Mouse (Mus musculus) c-Kit-negative CD71-positive TER-119-positive erythroid progenitor cells, embryonic 14.5 days (primary cell): ENCODE measurements around the gene 4930467E23Rik.
A peak's percentile ranks its signal among the peaks of the same experiment; 100 is the strongest.
"Not testable (repeated sequence)": the region's sequence is repeated elsewhere in the genome, so short reads cannot be mapped to it uniquely, and the experiment has no call there.

ENCODE experiments used
- DNase-seq: peaks from one replicate; pipeline ENCODE4 v3.0.0-alpha.2; 2013; ENCODE audit warnings: low read depth, low spot score

4930467E23Rik gene

DNA sequence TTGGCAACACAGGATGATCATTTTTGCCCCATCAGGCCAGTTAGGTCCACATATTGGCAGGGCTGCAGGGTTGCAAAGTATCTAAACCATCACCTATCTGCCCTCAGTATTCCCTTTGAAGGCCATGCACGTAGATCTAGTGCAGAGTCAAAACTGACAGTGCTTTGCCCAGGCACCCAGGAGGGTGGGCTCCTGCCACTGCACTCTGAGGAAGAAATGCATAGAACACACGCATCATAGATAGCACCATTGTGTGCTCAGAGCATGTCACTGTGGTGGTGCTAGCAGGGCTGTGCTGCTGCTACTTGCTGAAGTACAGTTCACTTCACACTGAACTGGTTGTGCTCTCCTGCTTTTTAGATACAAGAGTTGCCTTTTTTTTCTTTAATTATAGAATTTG lies at the start of gene 4930467E23Rik:
4930467E23Rik (plus strand) TSS at position 301 of the 400 bp plus-strand sequence.
- not testable (repeated sequence) for DNase-seq

DNA sequence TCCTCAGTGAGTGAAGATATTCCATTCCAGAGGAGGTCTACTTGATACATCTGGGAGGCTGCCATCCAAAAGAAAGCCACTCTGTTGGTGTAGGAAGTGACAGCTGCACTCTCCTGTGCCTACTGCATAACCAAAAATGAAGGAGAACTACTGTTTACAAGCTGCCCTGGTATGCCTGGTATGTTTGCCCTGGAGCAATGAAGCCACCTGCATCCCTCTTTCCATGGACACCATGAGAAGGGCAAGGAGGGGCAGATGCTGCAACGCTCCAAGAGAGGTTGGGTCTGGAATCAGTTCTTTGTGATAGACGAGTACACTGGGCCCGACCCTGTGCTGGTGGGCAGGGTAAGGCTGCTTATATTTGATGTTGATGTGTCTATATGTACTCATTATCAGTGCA lies 47.1 kb upstream of the 4930467E23Rik start:
- DNase-seq, result not testable (repeated sequence)

DNA sequence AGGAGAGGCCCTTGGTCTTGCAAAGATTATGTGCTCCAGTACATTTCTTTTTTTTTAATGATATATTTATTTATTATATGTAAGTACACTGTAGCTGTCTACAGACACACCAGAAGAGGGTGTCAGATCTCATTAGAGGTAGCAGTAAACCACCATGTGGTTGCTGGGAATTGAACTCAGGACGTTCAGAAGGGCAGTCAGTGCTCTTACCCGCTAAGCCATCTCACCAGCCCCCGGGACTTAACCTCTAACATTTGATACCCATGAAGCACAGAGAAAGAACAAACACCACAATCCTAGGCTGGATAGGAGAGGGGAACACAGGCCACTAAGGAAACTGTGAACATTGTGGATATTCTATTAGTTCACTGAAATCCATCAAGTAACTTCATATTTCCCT lies 43.9 kb upstream of the 4930467E23Rik start:
- not testable (repeated sequence) for DNase-seq

DNA sequence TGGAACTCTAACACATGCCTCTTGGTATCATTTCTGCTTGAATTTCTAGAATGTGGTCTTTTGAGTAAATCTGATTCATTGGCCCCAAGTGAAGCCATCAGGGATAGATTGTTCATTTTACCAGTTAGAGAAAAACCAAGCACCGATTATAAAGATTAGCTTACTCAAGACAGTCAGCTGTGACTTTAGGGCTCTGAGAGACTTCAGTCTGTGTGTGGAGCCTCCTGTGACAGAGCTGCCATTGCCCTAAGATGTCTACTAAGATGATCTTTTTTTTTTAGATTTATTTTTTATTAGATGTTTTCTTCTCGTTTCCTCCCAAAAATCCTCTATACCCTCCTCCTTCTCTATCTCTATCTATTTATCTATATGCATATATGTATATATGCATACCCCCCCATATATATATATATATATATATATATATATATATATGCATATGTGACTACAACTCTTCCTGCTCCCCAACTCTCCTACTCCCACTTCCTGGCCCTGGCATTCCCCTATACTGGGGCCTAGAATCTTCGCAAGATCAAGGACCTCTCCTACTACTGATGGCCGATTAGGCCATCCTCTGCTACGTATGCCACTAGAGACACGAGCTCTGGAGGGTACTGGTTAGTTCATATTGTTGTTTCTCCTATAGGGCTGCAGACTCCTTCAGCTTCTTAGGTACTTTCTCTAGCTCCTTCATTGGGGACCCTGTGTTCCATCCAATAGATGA lies 40.4 kb upstream of the 4930467E23Rik start:
- not testable (repeated sequence) for DNase-seq

DNA sequence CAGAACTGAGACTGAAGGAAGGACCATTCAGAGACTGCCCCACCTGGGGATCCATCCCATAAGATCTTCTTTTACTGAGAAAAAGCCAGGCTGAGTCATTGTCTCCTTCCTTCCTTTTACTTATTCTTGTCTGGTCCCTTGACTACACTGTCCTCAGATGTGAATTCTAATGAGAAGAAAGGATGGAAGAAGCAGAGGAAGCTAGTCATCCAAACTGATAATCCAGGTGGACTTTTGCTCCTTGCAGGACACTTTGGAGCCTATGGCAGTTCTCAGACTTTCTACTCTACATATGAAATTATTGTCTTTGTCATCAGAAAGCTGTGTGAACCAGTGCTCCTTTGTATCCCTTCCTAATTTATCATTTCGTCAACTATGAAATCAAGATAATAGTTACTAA lies 39.6 kb upstream of the 4930467E23Rik start:
- not testable (repeated sequence) for DNase-seq

DNA sequence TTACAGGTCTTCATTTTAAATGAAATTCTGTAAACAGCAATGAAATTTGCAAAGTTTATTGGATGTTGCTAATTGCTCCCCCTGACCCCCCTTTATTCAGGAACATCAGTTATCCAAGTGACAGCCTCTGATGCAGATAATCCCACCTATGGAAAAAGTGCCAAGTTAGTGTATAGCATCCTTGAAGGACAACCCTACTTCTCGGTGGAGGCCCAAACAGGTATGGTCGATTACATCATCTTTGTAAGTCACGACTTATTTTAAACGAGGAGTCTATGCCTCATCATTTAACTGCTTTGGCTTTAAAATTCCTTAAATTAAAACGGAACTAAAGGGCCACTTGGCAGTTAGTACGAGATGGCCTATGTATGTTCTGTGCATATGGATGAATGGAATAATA lies 38.0 kb upstream of the 4930467E23Rik start:
- DNase-seq, result not testable (repeated sequence)

DNA sequence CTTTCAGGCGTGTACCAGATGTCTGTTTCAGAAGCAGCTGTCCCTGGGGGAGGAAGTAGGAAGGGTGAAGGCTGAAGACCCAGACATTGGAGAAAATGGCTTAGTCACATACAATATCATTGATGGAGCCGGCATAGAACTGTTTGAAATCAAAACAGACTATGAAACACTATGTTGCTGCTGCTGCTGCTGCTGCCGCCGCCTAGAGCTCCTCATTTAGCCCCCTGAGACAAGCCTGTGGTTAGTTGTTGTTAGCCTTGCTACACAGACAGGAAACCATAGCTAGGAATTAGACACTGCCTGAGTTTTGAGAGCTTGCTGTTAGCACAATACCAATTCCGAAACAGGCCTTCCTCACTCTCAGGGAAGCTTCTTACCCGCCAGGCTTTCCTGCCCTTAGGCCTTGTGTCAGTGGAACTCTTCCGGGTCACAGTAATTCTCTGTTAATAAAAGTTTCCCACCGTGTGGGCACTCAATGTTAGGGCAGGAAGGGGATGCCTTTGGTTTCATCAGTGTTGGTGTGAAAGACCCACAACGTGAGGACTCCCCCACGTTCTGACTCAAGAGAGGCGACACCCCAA lies 31.8 kb upstream of the 4930467E23Rik start:
- not testable (repeated sequence) for DNase-seq

DNA sequence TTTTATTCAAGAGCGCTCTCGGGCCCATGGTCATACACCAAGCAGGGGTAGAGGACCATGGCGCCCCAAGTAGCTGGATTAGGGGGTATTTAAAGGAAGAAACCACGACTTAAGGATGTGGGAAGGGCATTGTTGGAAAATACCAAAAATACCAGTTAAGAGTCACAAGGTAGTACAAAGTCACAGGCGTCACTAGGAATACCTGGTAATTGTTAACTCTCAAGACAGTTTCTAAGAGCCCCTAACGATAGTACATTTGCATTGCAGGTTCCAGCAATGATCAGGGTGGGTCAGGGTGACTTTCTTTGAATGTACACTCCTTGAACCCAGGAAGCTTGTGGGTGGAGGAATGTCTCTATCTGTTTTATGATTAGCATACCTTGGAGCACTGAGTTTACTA lies 31.3 kb upstream of the 4930467E23Rik start:
- DNase-seq, result not testable (repeated sequence)

DNA sequence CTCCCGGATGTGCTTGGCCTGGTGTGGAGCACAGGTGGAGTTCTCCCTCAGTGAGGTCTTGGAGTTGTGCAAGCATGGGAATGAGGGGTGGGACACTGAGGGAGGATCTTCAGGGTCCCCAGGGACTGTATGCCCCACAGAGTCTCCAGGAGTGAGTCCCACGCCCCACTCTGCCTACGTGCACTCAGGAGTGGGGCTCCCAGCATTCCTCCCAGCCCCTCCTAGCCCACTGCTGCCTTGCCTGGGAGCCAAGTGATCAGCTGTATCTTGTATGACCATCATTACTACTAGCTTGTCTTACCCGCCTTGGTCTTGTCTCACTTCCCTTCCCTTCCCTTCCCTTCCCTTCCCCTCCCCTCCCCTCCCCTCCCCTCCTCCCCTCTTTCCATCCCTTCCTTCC lies 30.7 kb upstream of the 4930467E23Rik start:
- not testable (repeated sequence) for DNase-seq

DNA sequence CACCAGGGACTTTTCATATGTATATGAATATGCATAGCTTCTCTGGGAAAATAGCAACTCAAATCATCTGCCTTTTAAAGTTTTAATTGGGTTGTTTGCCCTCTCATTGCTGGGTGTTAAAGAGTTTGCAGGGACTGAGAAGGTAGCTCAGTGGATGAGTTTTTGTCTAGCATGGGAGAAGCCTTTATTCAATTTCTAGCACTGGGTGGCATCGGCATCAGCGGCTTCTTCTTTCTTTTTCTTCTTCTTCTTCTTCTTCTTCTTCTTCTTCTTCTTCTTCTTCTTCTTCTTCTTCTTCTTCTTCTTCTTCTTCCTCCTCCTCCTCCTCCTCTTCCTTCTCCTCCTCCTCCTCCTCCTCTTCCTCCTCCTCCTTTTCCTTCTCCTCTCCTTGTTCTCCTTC lies 28.1 kb upstream of the 4930467E23Rik start:
- DNase-seq, result not testable (repeated sequence)

DNA sequence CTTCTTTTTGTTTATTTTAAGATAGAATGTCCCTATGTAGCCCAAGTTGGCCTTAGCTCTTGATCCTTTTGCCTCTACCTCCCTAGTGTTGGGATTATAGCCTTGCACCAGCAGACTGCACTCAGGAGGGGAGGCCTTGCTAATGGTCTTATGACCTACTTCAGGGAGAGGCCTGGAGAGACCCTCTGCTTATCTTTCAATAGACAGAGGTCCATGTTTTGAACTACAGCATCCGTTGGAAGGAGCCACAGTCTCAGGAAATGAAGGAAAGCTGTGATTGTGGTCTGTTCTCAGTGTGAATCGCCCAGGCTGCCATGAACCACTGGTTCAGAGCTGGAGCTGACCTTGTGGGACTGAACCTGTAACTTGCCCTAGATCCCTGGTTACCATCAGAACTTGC lies 27.1 kb upstream of the 4930467E23Rik start:
- DNase-seq, result not testable (repeated sequence)

DNA sequence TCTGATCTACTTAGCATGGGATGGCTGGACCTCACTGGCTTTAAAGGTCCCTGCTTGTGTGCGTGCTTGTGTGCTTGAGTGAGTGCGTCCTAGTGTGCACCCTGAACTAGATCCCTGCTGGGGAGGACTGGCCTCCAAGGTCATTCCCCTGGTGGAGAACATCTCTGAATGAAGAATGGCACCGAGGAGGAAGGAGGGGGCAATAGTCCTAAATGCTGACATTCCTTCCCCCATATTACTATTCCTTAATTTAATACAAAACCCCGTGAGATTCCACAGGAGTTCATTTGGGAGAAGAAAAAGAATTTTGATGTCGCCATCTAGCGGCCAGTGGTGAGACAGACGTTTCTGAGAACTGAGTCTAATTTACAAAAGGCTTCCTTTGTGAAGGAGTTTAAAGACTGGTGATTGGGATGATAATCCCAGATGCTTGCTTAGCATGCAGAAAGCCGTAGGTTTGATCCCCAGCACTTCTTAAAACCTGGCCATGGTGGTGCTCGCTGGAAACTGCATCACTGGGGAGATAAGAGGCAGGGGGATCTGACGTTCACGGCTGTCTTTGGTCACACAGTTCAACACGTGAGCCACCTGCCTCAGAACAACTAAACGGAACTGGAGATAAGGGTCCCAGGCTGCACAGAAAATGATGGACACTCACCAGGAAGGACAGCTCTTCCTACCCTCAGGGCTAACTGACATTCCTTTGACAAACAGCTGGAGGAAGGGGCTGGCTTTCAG lies 26.2 kb upstream of the 4930467E23Rik start:
- peak; percentile 51 for DNase-seq

DNA sequence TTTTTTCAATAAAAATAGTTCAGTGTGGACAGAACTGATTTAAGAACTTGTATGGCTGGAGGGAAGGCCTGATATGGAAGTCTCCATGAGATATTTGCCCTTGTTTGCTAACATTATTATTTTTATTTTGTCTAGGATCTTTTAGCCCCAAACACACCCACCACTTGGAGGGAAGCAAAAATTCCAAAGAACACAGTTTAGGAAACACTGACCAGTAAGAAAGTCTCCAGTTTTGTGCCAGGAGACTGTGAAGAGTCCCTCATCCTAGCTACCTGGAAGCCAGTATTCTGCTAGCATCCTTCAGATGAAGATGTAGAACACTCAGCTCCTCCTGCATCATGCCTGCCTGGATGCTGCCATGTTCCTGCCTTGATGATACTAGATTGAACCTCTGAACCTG lies 25.5 kb upstream of the 4930467E23Rik start:
- DNase-seq, result not testable (repeated sequence)

DNA sequence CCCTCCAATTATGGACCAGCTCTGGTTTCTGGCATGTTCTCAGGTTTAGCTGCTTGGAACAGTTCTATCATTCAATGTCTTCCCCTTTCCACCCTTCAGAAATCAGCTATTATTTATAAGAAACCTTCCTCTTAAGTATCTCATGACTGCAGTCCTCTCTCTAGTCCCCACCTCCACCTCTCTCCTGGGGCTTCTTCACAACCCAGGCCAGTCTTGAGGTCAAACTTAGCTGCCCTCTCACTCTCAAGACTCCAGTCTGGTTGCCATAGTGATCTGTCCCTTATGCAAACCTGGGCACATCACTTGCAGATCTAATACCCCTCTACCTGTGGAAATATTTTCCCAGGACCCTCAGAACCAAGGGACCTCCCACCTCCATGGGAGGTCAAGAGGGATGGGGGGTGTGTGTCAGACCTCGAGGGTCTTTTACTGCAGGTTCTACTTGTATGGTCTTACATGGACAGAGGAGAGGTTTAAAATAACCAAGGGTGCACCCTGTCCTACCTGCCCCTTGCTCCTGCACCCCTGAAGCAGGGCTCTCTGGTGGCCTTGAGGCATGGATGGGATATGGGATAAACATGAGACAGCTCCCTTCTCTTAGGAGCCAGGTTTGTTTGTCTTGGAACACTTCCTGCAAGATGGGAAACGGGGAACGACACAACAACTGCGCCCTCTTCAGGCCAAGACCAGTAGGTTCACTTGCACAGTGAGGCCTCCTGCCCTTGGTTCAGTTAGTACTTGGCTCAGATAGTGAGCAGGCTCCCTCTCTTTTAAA lies 24.7 kb upstream of the 4930467E23Rik start:
- DNase-seq, result not testable (repeated sequence)

DNA sequence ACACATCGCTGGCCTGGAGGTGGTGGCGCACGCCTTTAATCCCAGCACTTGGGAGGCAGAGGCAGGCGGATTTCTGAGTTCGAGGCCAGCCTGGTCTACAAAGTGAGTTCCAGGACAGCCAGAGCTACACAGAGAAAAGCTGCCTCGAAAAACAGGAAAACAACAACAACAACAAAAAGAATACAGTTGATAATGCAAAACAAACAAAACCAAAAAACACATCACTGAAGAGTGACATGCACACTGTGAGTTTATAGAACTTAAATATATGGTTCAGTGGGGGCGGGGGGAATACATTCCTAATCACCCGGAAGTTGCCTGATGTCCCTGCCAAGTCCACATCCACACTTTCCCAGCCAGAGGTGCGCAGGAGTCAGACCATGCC lies 24.2 kb upstream of the 4930467E23Rik start:
- DNase-seq, result not testable (repeated sequence)

DNA sequence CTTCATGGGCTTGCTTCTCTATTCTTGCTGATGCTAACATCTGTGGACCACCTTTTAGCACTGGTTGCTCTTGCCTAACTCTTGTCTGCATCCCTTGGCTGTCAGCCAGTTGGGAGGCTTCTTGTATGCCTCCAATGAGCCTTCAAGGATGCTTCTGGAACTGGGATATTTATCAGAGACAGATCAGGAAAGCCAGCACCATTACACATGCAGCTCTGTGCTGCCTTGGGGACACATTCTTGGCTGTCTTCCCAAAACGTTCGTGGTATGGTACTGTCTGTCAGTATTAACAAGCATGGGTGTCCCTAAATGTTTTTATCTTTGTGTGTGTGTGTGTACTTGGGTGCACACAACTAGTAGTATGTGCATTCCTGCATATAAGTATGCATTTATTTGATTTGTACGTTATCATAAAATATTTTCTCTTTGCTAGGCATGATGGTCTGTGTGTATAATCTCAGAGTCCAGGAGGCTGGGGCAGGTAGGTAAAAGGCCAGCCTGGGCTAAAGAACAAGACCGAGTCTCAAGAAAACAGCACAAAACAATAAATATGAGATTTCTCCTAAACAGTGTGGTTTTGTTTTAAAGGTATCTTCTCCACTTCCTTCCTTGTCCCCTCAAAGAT lies 23.2 kb upstream of the 4930467E23Rik start:
- not testable (repeated sequence) for DNase-seq

DNA sequence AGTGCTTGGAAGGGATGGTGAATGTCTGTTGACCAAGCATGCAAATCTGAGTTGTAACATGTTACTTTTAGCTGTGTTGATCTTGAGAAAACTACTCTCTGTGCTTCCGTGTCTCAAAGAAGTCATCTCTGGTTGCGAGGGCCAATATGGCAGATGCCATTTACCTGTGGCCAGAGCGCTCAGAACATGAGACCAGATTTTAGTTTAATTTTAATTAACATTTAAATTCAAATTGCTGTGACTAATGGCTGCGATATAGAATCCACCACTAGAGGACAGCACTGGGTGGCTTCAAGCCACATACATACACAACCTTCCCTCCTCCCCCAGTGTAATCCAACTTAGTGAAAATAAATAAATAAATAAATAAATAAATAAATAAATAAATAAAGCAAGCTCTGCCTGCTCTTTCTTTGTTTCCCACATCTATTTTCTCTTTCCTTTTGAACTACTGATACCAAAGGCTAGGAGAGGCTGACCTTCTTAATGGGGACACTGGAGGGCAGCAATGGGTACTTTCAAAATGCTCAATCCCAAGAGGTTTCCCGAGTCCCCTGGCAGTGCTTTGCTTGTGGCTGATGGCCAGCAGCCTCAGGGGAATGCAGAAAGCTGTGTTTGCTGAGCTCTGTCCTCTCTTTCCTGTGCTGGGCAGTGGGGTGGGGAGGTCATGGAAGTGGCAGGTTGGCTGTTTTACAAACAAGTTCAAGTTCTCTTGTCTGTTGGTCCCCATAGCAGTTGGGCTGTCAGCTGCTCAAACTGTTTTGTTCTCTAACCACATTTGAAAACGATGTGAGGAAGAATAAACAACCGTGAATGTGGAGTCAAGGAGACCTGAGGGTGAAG lies 22.2 kb upstream of the 4930467E23Rik start:
- DNase-seq, result not testable (repeated sequence)

DNA sequence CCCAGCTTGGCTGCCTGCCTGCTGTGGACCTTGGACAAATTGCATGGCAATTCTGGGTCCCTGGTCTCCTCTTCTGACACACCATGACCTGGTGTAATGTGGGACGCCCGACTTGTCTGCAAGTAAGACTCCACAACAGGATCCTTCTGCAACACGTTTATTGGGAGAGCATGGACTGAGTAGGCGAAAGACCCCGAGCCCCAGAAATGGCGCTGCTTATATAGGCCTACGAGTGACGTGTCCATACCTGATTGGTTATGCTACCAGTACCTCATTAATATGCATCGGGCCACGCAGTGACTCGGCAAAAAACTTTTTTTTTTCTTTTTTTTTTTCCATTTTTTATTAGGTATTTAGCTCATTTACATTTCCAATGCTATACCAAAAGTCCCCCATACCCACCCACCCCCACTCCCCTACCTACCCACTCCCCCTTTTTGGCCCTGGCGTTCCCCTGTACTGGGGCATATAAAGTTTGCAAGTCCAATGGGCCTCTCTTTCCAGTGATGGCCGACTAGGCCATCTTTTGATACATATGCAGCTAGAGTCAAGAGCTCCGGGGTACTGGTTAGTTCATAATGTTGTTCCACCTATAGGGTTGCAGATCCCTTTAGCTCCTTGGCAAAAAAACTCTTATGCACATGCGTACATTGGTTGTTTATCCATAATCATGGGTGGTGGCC lies 21.5 kb upstream of the 4930467E23Rik start:
- DNase-seq, result not testable (repeated sequence)

DNA sequence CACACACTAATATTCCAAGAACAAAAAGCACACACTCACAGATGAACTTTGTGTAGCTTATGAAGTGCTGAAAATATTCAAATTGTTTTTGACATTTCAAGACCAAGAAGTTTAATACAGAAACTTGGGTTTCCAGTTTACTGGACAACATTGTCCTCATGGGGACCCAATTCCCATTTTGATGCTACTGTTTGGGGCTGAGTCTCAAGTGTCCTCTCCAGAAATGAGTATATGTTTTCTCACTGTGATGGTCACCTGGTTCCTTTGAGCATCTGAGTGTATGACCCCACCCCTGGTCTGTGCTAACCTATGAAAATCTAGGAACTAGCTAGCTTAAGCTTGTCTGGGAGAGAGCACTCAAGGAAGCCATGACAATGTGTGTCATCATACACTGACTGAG lies 20.4 kb upstream of the 4930467E23Rik start:
- DNase-seq, result not testable (repeated sequence)

DNA sequence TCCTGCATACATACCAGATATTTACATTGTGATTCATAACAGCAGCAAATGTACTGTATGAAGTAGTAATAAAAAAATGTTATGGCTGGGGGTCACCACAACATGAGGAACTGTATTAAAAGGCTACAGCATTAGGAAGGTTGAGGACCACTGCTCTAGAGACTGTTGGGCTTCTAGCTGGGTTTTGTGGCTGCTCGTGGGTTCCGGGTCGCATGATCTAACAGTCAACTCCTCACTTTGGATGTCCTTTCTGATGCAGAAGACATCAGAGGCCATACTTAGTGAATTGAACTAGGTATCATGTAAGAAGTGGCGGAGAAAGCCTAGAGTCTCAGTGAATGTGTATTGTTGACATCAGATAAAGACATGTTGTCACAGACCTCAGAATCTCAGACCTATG lies 19.9 kb upstream of the 4930467E23Rik start:
- DNase-seq, result not testable (repeated sequence)
